Mouse (Mus musculus): ENCODE data around the gene Flt1.

DNA sequence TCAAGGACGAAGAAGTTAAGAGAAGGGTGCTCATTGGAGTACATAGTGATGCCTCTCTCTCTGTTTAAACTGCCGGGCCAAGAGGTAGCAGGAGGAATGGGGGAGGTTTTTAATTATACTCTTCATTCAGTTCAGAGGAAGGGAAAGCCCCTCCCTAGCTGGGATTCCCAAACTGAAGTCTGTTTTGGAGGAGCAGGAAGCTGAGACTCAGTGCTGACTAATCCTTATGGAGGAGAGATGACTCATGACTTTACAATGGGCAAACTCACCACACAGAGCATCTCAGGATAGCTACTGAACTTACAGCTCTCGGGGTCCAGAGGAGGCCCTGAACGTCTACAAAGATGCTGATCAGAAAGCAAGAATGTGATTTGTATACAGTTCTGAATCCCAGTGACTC is 18.3 kb downstream of the Flt1 start:
- no peak for TF ChIP-seq CTCF (IDR thresholded peaks at IDR 0.05; ENCODE audit: extremely low read depth, insufficient read length, insufficient replicate concordance, low read depth, low read length)
- TF ChIP-seq POLR2A (IDR thresholded peaks at IDR 0.05; ENCODE audit: low read depth, low read length), result no peak
